In the genomic region with DNA sequence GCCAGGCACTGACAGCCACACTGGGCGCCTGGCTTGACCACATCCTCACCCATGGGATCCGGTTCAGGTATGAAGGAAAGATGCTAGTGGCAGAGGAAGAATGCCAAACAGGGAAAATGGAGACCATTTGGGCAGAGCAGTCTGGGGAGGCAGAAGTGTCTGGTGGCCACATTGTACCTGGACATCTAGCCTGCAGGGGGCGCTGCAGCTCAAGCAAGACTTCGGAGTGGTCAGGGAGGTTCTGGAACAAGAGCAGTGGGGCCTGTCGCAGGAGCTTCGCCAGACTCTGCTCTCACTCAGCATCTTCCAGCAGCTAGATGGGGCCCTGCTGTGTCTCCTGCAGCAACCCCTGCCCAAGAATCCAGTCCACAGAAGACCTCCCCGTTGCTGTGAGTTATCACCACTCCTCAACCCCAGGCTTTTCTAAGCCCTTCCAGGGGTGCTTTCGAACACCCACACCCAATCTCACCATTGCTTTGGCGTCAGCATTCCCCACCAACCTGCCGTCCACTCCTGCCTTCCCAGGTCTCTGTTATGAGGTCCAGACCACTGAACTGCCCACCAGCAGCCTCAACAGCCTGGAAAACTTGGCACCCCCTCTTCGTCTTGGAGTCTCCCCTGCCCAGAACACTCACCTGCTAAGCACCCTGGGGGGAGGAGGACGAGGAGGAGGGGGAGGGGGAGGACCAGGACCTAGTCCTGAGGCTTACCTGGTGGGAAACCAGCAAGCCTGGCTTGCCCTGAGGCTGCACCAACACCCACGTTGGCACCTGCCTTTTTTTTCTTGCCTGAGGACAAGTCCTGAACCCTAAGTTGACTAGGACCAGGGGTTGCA, we compare ENCODE assay signal across 8 mouse cellular contexts. TPM values are rescaled to one million over a fixed set of nuclear protein-coding genes. Genes with fewer than 3 reads are reported as not detected.
DNase-seq lines count a peak whose midpoint lies in the region; ATAC-seq and TF ChIP-seq lines count a peak whose summit lies in the region.

No protein-coding gene starts in this region.

- no peaks in the 10 kb centered on the region for H3K9me3 ChIP-seq in limb, embryonic 14.5 days (ENCODE audit: control insufficient read depth, low read length)
- no peaks in the 10 kb centered on the region for H3K9me3 ChIP-seq in midbrain, embryonic 14.5 days (ENCODE audit: control insufficient read depth, low read length)
- H3K9me3 ChIP-seq in stomach, embryonic 16.5 days (replicated peaks; ENCODE audit: control insufficient read depth, low read length): no peaks in the 10 kb centered on the region

- no peaks in the 10 kb centered on the region for H3K27me3 ChIP-seq in limb, embryonic 14.5 days (ENCODE audit: control insufficient read depth, insufficient read depth, low read length)
- H3K27me3 ChIP-seq in midbrain, embryonic 14.5 days (ENCODE audit: control insufficient read depth, insufficient read depth, low read length): no peaks in the 10 kb centered on the region
- no peaks in the 10 kb centered on the region for H3K27me3 ChIP-seq in stomach, embryonic 16.5 days (ENCODE audit: control insufficient read depth, insufficient read depth, low read length)

- peaks cover 12% of the 10 kb centered on the region; the same call in 1 of the 2 replicates for H3K36me3 ChIP-seq in limb, embryonic 14.5 days (ENCODE audit: control insufficient read depth, insufficient read depth, low read length)
- H3K36me3 ChIP-seq in midbrain, embryonic 14.5 days (ENCODE audit: control insufficient read depth, insufficient read depth, low read length): 0 out of 2 replicates have a peak, but pooled peaks cover 8% of the 10 kb centered on the region
- no peaks in the 10 kb centered on the region for H3K36me3 ChIP-seq in stomach, embryonic 16.5 days (ENCODE audit: control insufficient read depth, insufficient read depth, low read length)

- no peak overlapping the region for H3K9ac ChIP-seq in limb, embryonic 14.5 days (ENCODE audit: low read depth, low read length, severe bottlenecking)
- peak overlapping the region; percentile 88; the same call in 1 of the 2 replicates for H3K9ac ChIP-seq in midbrain, embryonic 14.5 days (replicated peaks; ENCODE audit: low read length)
- peak overlapping the region; percentile 97 for H3K9ac ChIP-seq in stomach, embryonic 16.5 days (ENCODE audit: low read length)

- H3K4me1 ChIP-seq in limb, embryonic 14.5 days (ENCODE audit: control insufficient read depth, insufficient read depth, low read length): peaks cover 19% of the 10 kb centered on the region
- H3K4me1 ChIP-seq in midbrain, embryonic 14.5 days (ENCODE audit: control insufficient read depth, insufficient read depth, low read length): peaks cover 26% of the 10 kb centered on the region
- H3K4me1 ChIP-seq in stomach, embryonic 16.5 days (ENCODE audit: control insufficient read depth, insufficient read depth, low read length): peaks cover 27% of the 10 kb centered on the region

- peak; percentile 25 to 55 for DNase-seq in urinary bladder, adult 18-20 months (ENCODE audit: low spot score in 2 of 2)
- no peak for DNase-seq in urinary bladder, adult 2 months (ENCODE audit: low spot score)
- peak; percentile 79 for DNase-seq in cerebellum, adult 9-11 months
- DNase-seq in gastrocnemius, adult 2 months: peak; percentile 87
- DNase-seq in limb, embryonic 14.5 days (ENCODE audit: low spot score): peak; percentile 53
- peak; percentile 76 for DNase-seq in midbrain, embryonic 14.5 days

- peak overlapping the region; percentile 93 for H3K27ac ChIP-seq in gastrocnemius, adult 2 months
- no peak overlapping the region for H3K27ac ChIP-seq in limb, embryonic 14.5 days (replicated peaks; ENCODE audit: low read depth, low read length)
- H3K27ac ChIP-seq in midbrain, embryonic 14.5 days (replicated peaks; ENCODE audit: low read depth, low read length): peak overlapping the region; percentile 83; the same call in 1 of the 2 replicates
- peak overlapping the region; percentile 83; the same call in 1 of the 2 replicates for H3K27ac ChIP-seq in stomach, embryonic 16.5 days (ENCODE audit: low read length)

- peak overlapping the region; percentile 85 for H3K4me3 ChIP-seq in gastrocnemius, adult 2 months
- peak overlapping the region; percentile 84 for H3K4me3 ChIP-seq in limb, embryonic 14.5 days (replicated peaks; ENCODE audit: low read length)
- H3K4me3 ChIP-seq in midbrain, embryonic 14.5 days (replicated peaks; ENCODE audit: low read depth, low read length): peak overlapping the region; percentile 90
- peak overlapping the region; percentile 99; the same call in 1 of the 2 replicates for H3K4me3 ChIP-seq in stomach, embryonic 16.5 days (replicated peaks; ENCODE audit: low read length)

- peak overlapping the region; percentile 86 for H3K4me2 ChIP-seq in limb, embryonic 14.5 days (replicated peaks; ENCODE audit: low read depth, low read length, severe bottlenecking)
- H3K4me2 ChIP-seq in midbrain, embryonic 14.5 days (ENCODE audit: low read length): peak overlapping the region; percentile 91
- H3K4me2 ChIP-seq in stomach, embryonic 16.5 days (ENCODE audit: low read depth, low read length): peak overlapping the region; percentile 91

- ATAC-seq in inflammation-experienced regulatory T-cells, adult 6 months: peak; percentile 53
- ATAC-seq in limb, embryonic 14.5 days (ENCODE audit: low FRiP score, low read depth): no peak
- no peak for ATAC-seq in midbrain, embryonic 14.5 days (ENCODE audit: low FRiP score, low TSS enrichment)
- no peak for ATAC-seq in stomach, embryonic 16.5 days (ENCODE audit: insufficient read depth, low FRiP score)

- intact Hi-C loops in gastrocnemius, adult 2 months (cut with DNase I): loop anchor here (10.0 kb wide), 1 partner anchor 397 kb away; a partner anchor contains a TSS

- WGBS in limb, embryonic 14.5 days: 36% methylated on average over 12 of the region's 13 CpGs
- 33% methylated on average over 13 of the region's 13 CpGs for WGBS in midbrain, embryonic 14.5 days
- 36% methylated on average over 13 of the region's 13 CpGs for WGBS in stomach, embryonic 16.5 days

- peak; percentile 81 for TF ChIP-seq CTCF in gastrocnemius, adult 2 months (IDR thresholded peaks at IDR 0.05)

- TF ChIP-seq POLR2A in limb, embryonic 14.5 days (IDR thresholded peaks at IDR 0.05; ENCODE audit: borderline replicate concordance, extremely low read depth, insufficient read depth, insufficient read length): no peak

RNA-seq across cellular contexts. Expression of a gene that starts 1.1 kb away (rescaled TPM):
- 64.9 and 84.8 TPM in 2 replicates for polyA plus RNA-seq in urinary bladder, adult 2 months (2012; rRNA removed)
- total RNA-seq in gastrocnemius, adult 2 months (2021): 100 to 1,000 TPM in 1 of 2 experiments, 10 to 100 TPM in 1; 94.7 to 121 TPM
- 10 to 100 TPM; 60.0 to 78.3 (median 66.2) TPM for polyA plus RNA-seq in inflammation-experienced regulatory T-cells, adult 6 months (2017; shearing (Covaris generic))
- 101 and 112 TPM in 2 replicates for polyA plus RNA-seq in limb, embryonic 14.5 days (2012; rRNA removed)
- polyA plus RNA-seq in limb, embryonic 14.5 days (2014; fragmentation: Nextera tagmentation; extraction: Ambion mirVana): 124 and 125 TPM in 2 replicates
- 120 and 139 TPM in 2 replicates for polyA plus RNA-seq in midbrain, embryonic 14.5 days (2014; fragmentation: Nextera tagmentation; extraction: Ambion mirVana)
- polyA plus RNA-seq in stomach, embryonic 16.5 days (2015; fragmentation: Nextera tagmentation; extraction: Ambion mirVana): 115 and 123 TPM in 2 replicates

RNA-seq across cellular contexts. Expression of a gene that starts 6.4 kb away (rescaled TPM):
- polyA plus RNA-seq in urinary bladder, adult 2 months (2012; rRNA removed): 5.0 and 6.1 TPM in 2 replicates
- 1 to 10 TPM; 1.0 to 1.2 TPM for total RNA-seq in gastrocnemius, adult 2 months (2021)
- polyA plus RNA-seq in inflammation-experienced regulatory T-cells, adult 6 months (2017; shearing (Covaris generic)): 1 to 10 TPM in 2 of 3 experiments, under 1 TPM in 1; 0.82 to 1.1 (median 1.1) TPM
- polyA plus RNA-seq in limb, embryonic 14.5 days (2012; rRNA removed): 7.0 and 7.7 TPM in 2 replicates
- polyA plus RNA-seq in limb, embryonic 14.5 days (2014; fragmentation: Nextera tagmentation; extraction: Ambion mirVana): 2.5 and 4.5 TPM in 2 replicates
- polyA plus RNA-seq in midbrain, embryonic 14.5 days (2014; fragmentation: Nextera tagmentation; extraction: Ambion mirVana): 4.3 and 4.8 TPM in 2 replicates
- polyA plus RNA-seq in stomach, embryonic 16.5 days (2015; fragmentation: Nextera tagmentation; extraction: Ambion mirVana): 1.8 TPM in 2 replicates

RNA-seq across cellular contexts. Expression of a gene that starts 6.4 kb away (rescaled TPM):
- polyA plus RNA-seq in urinary bladder, adult 2 months (2012; rRNA removed): 3.1 and 4.5 TPM in 2 replicates
- total RNA-seq in gastrocnemius, adult 2 months (2021): under 1 TPM; 0.61 to 0.70 TPM
- 1 to 10 TPM in 1 of 3 experiments, under 1 TPM in 1, not detected in 1; 0.79 to 3.2 TPM for polyA plus RNA-seq in inflammation-experienced regulatory T-cells, adult 6 months (2017; shearing (Covaris generic))
- polyA plus RNA-seq in limb, embryonic 14.5 days (2012; rRNA removed): 5.2 and 8.7 TPM in 2 replicates
- 2.7 and 3.0 TPM in 2 replicates for polyA plus RNA-seq in limb, embryonic 14.5 days (2014; fragmentation: Nextera tagmentation; extraction: Ambion mirVana)
- 4.2 and 6.2 TPM in 2 replicates for polyA plus RNA-seq in midbrain, embryonic 14.5 days (2014; fragmentation: Nextera tagmentation; extraction: Ambion mirVana)
- polyA plus RNA-seq in stomach, embryonic 16.5 days (2015; fragmentation: Nextera tagmentation; extraction: Ambion mirVana): 1.2 and 1.5 TPM in 2 replicates

RNA-seq across cellular contexts. Expression of a gene that starts 7.5 kb away (rescaled TPM):
- 29.7 and 40.3 TPM in 2 replicates for polyA plus RNA-seq in urinary bladder, adult 2 months (2012; rRNA removed)
- 1 to 10 TPM; 4.7 to 6.6 TPM for total RNA-seq in gastrocnemius, adult 2 months (2021)
- 10 to 100 TPM in 2 of 3 experiments, 1 to 10 TPM in 1; 7.7 to 13.3 (median 12.9) TPM for polyA plus RNA-seq in inflammation-experienced regulatory T-cells, adult 6 months (2017; shearing (Covaris generic))
- 95.2 and 116 TPM in 2 replicates for polyA plus RNA-seq in limb, embryonic 14.5 days (2012; rRNA removed)
- polyA plus RNA-seq in limb, embryonic 14.5 days (2014; fragmentation: Nextera tagmentation; extraction: Ambion mirVana): 47.1 and 50.9 TPM in 2 replicates
- polyA plus RNA-seq in midbrain, embryonic 14.5 days (2014; fragmentation: Nextera tagmentation; extraction: Ambion mirVana): 22.4 and 22.6 TPM in 2 replicates
- 8.3 TPM in 2 replicates for polyA plus RNA-seq in stomach, embryonic 16.5 days (2015; fragmentation: Nextera tagmentation; extraction: Ambion mirVana)

RNA-seq across cellular contexts. Expression of a gene that starts 13.6 kb away (rescaled TPM):
- 85.6 and 89.2 TPM in 2 replicates for polyA plus RNA-seq in urinary bladder, adult 2 months (2012; rRNA removed)
- total RNA-seq in gastrocnemius, adult 2 months (2021): 10 to 100 TPM; 43.3 to 45.6 TPM
- polyA plus RNA-seq in inflammation-experienced regulatory T-cells, adult 6 months (2017; shearing (Covaris generic)): 10 to 100 TPM; 25.1 to 28.9 (median 28.3) TPM
- 191 and 267 TPM in 2 replicates for polyA plus RNA-seq in limb, embryonic 14.5 days (2012; rRNA removed)
- polyA plus RNA-seq in limb, embryonic 14.5 days (2014; fragmentation: Nextera tagmentation; extraction: Ambion mirVana): 83.0 and 104 TPM in 2 replicates
- polyA plus RNA-seq in midbrain, embryonic 14.5 days (2014; fragmentation: Nextera tagmentation; extraction: Ambion mirVana): 155 and 157 TPM in 2 replicates
- 87.9 and 93.8 TPM in 2 replicates for polyA plus RNA-seq in stomach, embryonic 16.5 days (2015; fragmentation: Nextera tagmentation; extraction: Ambion mirVana)
